Mouse (Mus musculus): ENCODE results near the gene Dynlt1b.
"Not testable (repeated sequence)": the region's sequence is repeated elsewhere in the genome, so short reads cannot be mapped to it uniquely, and the experiment has no call there.

DNA sequence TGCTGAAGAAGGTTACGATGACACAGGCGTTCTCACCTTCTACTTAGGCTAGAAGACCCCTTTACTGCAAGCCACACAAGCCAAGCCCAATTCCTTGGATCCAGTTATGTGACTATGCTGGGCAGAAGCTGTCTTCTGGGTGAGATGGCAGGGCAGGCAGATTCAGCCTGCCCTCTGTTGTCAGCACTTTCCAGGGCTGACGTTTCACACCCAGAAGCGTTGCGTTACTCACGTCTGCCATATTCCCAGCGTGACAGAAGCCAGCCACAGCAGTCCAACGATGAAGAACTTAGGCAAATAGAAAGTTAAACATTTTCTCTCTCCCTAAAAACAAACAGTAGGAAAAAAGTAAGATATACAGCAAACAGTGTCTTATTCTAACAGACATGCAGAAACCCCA, 18.4 kb downstream of the Dynlt1b start:
- not testable (repeated sequence) for TF ChIP-seq TAL1, GATA1 (IDR thresholded peaks at IDR 0.05; ENCODE audit: low read length)
